Mouse (Mus musculus): ENCODE results near the gene Gm11037.

GRCm38 (mm10) chr2:131159938-131160581, 26.8 kb downstream of the Gm11037 start, which contains the start of gene 1700037H04Rik:
- TF ChIP-seq FLI1 (IDR thresholded peaks at IDR 0.05; ENCODE audit: low read length) (no peak), GATA1 (IDR thresholded peaks at IDR 0.05; ENCODE audit: borderline replicate concordance, low read length) (no peak)

All from megakaryocyte, embryonic 14.5 days (primary cell).